Mouse (Mus musculus): ENCODE data around the gene Ttc7.

GRCm38 (mm10) chr17:87385835-87386234, 103.1 kb downstream of the Ttc7 start:
- TF ChIP-seq CTCF (IDR thresholded peaks at IDR 0.05; ENCODE audit: extremely low read depth, insufficient read depth, insufficient read length, insufficient replicate concordance) (no peak), POLR2A (IDR thresholded peaks at IDR 0.05; ENCODE audit: low read depth, low read length) (no peak)
